Mouse (Mus musculus) c-Kit-positive CD71-positive TER-119-positive erythroid progenitor cells, embryonic 14.5 days (primary cell): ENCODE results near the gene Cacna2d4.

Source experiments
- DNase-seq: peaks from one replicate; pipeline ENCODE4 v3.0.0-alpha.2; 2013; ENCODE audit warnings: low spot score

Gene Cacna2d4

DNA sequence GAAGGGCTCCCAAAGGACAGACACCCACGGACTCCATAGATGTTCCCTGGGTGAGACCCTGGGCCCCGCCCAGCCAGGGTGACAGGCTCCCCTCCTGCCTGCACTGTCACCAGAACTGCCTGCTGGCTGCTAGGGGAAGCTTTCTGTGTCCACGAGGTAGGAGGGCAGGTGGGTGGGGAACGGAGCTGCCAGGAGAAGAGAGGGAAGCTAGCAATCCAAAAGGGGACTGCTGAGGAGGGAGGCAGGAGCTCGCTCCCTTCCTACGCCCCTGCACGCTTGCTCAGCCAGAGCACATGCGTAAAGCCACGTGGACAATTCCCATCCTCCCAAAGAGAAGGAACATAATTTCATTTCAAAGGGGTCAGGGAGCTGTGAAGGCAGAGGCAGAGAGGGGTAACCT lies 73.8 kb downstream of the Cacna2d4 start:
- DNase-seq = no peak

DNA sequence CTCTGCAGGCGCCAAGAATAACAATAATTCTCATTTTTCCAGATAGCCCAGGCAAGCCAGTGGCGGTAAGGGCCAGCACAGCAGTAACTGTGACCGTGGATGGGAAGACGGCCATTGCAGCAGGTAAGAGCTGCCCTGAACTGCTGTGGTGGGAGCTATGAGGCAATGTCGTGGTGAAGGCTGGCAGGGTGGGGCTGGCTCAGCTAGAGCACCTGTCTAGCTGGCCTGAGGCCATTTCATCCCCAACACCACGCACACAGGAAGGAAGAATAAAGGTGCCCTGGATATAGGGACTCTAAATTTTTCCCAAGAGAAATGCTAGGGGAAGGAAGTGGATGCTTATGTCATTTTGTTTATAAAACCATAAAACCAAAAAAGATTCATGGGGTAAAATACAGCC lies 76.1 kb downstream of the Cacna2d4 start:
- DNase-seq = no peak

GRCm38 (mm10) chr6:119313096-119313495 lies 76.8 kb downstream of the Cacna2d4 start:
- no peak for DNase-seq

DNA sequence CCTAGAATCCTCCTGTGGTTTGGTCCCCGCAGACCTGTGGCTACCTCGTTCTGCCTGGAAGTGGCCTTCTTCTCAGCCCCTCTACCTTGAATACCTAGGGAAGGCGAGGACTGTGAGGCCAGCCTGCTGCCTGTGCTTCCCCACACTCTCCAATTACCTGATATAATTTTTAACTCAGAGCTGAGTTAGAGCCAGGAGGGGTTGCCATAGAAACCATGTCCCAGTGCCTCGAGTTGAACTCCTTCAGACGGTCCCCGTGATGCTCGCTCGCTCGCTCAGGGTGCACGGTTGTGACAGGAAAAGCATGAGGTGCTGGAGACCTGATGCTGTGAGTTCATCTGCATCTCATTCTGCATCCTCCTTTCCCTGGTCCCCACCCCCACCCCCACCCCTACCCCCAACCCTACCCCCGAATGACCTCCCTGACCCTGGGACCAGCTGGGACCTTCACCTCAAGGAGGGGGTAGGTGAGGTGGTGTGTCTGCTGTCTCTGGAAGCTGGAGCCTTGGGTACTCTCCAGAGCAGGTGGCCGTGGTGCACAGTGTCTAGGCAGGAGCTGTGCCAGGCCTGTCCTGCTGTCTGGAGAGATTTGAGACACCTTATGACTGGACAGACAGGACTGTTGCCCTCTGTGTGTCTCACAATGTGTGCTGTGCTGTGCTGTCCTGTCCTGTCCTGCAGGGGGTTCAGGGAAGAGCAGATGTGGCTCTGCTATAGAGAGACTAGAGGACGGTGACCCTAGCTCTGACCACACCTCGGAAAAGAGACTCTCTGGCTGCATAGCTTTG lies 77.5 kb downstream of the Cacna2d4 start:
- DNase-seq = no peak

DNA sequence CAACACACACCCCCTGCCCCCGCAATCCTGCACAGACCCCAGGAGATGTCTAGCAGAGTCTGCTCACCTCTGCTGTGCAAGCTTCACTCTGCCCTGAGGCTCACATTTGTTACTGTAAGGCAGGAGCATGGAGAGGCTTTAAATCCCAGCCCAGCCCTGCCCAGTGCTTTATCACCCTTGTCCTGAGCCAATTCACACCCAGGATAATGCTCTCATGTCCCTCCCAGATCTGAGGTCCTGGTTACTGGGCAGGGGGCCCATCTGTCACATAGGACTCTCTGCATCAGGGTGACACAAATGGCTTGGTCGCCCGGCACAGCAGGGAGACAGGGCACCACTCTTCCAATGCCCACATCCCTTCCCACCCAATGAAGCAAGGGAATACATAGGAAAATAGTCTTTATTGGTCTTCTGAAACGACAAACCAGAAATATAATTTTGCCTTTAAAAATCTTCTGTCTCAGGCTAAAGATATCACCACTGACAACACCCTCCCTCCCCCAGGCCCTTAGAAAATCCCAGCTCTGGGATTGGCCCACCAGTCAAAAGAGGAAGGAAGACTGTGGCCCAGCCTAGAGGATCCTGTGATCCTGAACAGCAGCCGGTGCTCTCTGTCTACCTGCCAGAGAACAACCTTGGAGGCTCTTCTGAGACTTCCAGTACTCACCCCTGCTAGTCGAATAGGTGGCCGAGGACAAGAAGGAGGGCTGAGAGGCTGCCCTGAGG lies 78.6 kb downstream of the Cacna2d4 start:
- DNase-seq = no peak

- no peak for DNase-seq
Observed at GRCm38 (mm10) chr6:119318732-119319131, 82.4 kb downstream of the Cacna2d4 start.

DNA sequence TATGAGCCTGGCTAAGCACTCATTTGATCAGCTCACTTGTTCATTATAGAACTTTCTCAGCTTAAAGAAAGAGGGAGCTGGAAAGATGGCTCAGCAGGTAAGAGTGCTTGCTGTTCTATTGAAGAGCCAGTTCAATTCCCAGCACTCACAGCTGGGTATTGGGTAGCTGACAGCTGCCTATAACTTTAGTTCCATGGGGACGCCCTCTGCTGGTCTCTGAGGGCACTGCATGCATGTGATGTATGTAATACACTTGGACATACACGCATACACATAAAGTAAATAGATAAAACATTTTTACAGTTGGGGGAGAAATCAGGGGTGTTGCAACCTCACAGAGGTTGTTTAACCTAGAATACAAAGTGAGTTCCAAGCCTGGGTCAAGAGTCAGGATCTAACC lies 83.0 kb downstream of the Cacna2d4 start:
- DNase-seq = no peak

- no peak for DNase-seq
Observed at GRCm38 (mm10) chr6:119320481-119320880, 84.2 kb downstream of the Cacna2d4 start.

- no peak for DNase-seq
Observed at GRCm38 (mm10) chr6:119321752-119322151, 85.4 kb downstream of the Cacna2d4 start.

GRCm38 (mm10) chr6:119324776-119325175 lies 88.5 kb downstream of the Cacna2d4 start:
- no peak for DNase-seq

- no peak for DNase-seq
Observed at GRCm38 (mm10) chr6:119325978-119326377, 89.7 kb downstream of the Cacna2d4 start.

DNA sequence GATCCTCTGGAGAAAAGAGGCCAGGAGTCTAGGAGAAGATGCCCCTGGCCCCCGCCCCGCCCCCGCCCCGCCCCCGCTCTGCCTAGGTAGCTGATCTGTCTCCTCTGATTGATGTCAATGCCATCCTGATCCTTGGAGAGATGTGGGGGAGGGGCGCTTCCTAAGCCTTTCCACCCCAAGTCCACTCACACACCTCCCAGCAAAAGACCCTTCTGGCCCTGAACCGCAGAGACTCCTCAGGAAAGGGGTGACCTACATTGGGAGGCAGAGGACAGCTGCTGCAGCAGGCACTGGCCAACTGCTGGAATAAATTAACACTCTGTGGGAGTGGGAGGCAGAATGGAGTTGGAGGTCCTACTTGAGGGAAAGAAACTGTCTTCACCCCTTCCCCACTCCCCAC lies 90.2 kb downstream of the Cacna2d4 start:
- no peak for DNase-seq

DNA sequence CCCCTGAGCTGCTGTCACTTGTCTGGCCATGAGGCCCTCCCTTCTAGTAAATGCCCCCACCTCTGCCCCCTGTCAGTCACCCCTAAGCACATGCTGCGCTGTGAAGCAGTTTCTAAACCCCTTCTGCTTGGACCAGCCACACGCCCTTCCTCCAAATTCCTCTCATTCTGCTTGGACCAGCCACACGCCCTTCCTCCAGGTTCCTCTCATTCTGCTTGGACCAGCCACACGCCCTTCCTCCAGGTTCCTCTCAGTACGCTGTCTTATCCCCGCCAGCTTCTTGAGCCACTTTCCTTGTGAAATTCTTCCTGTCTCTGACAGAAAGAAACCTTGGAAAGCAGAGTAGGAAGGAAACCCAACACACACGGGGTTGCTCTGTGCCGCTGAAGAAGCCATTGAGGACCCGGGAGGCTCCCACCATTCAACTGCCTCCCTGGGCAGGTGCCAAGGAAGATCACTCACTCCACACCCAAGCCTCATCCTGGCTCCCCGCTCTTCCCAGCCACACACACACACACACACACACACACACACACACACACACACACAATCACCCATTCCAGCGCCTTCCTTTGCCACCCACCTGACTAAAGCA lies 92.3 kb downstream of the Cacna2d4 start:
- DNase-seq = no peak

- no peak for DNase-seq
Observed at GRCm38 (mm10) chr6:119329215-119329714, 92.9 kb downstream of the Cacna2d4 start.

GRCm38 (mm10) chr6:119329936-119330335 lies 93.6 kb downstream of the Cacna2d4 start:
- DNase-seq = no peak

DNA sequence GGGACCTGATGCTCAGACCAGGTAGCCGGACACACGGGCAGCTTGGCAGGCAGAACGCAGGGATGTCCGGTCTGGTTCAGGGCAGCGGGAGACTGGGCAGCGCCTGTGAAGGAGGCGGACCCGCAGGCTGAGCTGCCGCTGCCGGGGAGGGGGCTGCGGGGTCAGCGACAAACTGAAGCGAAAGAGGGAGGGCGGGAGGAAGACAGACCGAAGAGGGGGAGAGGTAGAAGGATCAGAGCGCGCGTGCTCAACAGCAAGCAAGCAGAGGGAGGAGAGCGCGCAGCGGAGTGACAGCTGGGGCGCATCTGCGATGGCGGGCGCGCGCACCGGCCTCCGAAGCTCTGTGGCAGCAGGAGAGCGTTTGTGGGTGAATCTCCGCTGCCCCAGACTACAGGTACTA lies 94.2 kb downstream of the Cacna2d4 start, which contains the start of gene Lrtm2:
Gene Lrtm2, minus strand, starts transcription at position 261 of the 400 bp plus-strand sequence.
- DNase-seq = no peak

DNA sequence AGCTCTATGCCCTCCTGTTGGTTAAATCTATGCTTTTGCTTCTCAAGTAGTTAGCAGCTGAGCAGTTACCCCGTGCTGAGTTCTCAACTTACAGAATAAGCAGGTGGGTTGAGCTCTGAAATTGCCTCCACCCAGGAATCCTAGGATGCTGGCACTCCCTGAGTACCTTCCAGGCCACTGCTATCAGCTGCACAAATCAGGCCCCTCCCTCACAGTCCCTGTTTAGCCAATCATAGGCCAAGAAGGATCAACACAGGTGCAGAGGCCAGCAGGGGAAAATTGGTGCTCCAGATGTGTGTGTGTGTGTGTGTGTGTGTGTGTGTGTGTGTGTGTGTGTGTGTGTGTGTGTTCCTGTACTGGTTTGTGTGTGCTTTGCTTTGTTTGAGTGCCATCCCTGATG lies 95.8 kb downstream of the Cacna2d4 start:
- DNase-seq = no peak

DNA sequence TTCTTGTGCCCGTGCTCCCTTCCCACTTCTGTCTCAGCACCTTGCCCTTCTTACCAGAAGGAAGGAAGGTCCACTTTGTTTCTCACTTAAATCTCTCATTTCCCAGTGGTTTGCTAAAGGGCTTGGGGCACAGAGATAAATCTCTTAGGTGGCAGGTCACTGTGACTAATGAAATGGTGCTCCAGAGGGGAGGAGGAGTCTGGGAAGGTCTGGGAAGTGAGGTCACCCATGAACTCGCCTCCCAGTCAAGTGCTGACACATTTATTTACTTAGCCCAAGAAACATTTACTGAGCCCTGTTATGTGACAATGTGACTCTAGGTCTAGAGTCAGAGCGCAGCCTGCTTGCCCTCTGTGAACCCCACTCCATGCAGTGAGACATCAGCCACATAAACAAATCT lies 96.9 kb downstream of the Cacna2d4 start:
- DNase-seq = no peak

DNA sequence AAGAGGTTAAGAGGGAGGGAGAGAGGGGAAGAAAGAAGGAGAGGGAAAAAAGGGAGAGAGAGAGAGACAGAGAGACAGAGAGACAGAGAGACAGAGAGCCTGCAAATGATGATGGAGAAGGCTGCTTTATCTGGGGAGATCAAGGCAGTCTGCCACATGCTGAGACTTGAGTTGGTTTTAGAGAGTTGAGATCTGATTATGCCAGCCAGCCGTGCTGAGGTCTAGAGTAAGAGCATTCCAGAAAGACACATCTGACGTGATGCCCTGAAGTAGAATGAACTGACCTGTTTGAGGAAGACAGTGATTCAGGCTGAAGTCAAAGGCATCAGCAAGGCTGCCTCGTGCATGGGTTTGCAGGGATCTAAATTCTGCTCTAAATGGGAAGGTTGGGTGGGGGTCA lies 97.5 kb downstream of the Cacna2d4 start:
- no peak for DNase-seq

DNA sequence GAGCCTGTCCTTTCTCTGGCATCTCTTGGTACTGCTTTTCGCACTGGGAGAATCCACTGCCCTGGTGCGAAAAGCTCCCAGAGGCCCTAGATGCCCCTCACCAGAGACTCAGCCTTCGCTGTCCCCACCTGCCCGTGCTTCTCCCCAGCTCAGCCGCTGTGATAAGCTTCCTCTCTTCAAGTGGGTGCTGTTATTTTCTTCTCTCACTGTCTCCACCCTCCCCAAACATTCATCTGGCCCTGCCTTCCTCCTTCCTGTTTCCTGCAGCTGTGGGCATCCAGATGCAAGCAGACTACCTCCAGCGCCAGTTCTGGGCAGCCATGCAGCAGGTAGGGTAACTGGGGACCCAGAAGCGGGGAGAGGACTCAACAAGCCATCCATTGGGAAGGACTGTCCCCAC lies 99.8 kb downstream of the Cacna2d4 start:
- DNase-seq = no peak

GRCm38 (mm10) chr6:119337287-119337686 lies 101.0 kb downstream of the Cacna2d4 start:
- DNase-seq = no peak

GRCm38 (mm10) chr6:119338121-119338912 lies 102.0 kb downstream of the Cacna2d4 start:
- no peak for DNase-seq
